8 mouse cellular contexts compared by ENCODE assay signal in genomic region chr6:38353811-38354722, GRCm38 (mm10). TPM values are rescaled to one million over a fixed set of nuclear protein-coding genes. Genes with fewer than 3 reads are reported as not detected.
DNase-seq lines count a peak whose midpoint lies in the region; ATAC-seq and TF ChIP-seq lines count a peak whose summit lies in the region.

Gene Zc3hav1, minus strand, starts transcription at chr6:38354603.

- no peaks in the 10 kb centered on the region for H3K36me3 ChIP-seq in heart, embryonic 11.5 days (ENCODE audit: control insufficient read depth, insufficient read depth, low read length)
- no peaks in the 10 kb centered on the region for H3K36me3 ChIP-seq in kidney, embryonic 16.5 days (ENCODE audit: insufficient read depth, low read length)
- peaks cover 4% of the 10 kb centered on the region; the same call in 1 of the 2 replicates for H3K36me3 ChIP-seq in liver, embryonic 11.5 days (ENCODE audit: control insufficient read depth, insufficient read depth, low read length)
- peaks cover 16% of the 10 kb centered on the region for H3K36me3 ChIP-seq in myocyte (ENCODE audit: control insufficient read depth, insufficient read depth)
- H3K36me3 ChIP-seq in stomach, embryonic 14.5 days (ENCODE audit: control insufficient read depth, insufficient read depth, low read length): no peaks in the 10 kb centered on the region

- peak; percentile 90 for TF ChIP-seq POLR2A in myocyte (IDR thresholded peaks at IDR 0.05; ENCODE audit: insufficient read length, low read depth)

- peak within 1 kb of the TSS; percentile 82 for H3K9ac ChIP-seq in heart, embryonic 11.5 days (ENCODE audit: low read depth, low read length)
- H3K9ac ChIP-seq in kidney, embryonic 16.5 days (replicated peaks; ENCODE audit: low read length): peak within 1 kb of the TSS; percentile 72
- peak within 1 kb of the TSS; percentile 87 for H3K9ac ChIP-seq in liver, embryonic 11.5 days (ENCODE audit: low read depth, low read length)
- peak within 1 kb of the TSS; percentile 47 for H3K9ac ChIP-seq in stomach, embryonic 14.5 days (replicated peaks; ENCODE audit: low read depth, low read length)

- peak within 1 kb of the TSS; percentile 86 for H3ac ChIP-seq in myocyte (ENCODE audit: control insufficient read depth, insufficient read length)

- H3K79me2 ChIP-seq in myocyte (ENCODE audit: control insufficient read depth, insufficient read depth): peaks cover 48% of the 10 kb centered on the region

- H3K4me1 ChIP-seq in heart, embryonic 11.5 days (ENCODE audit: control insufficient read depth, insufficient read depth, low read length): peaks cover 7% of the 10 kb centered on the region; the same call in 1 of the 2 replicates
- peaks cover 11% of the 10 kb centered on the region; the same call in 1 of the 2 replicates for H3K4me1 ChIP-seq in kidney, embryonic 16.5 days (ENCODE audit: insufficient read depth, low read length)
- H3K4me1 ChIP-seq in liver, embryonic 11.5 days (replicated peaks; ENCODE audit: control insufficient read depth, insufficient read depth, low read length): peaks cover 38% of the 10 kb centered on the region
- no peaks in the 10 kb centered on the region; the same call in 1 of the 2 replicates for H3K4me1 ChIP-seq in stomach, embryonic 14.5 days (ENCODE audit: control insufficient read depth, insufficient read depth, low read length)

- WGBS in heart, embryonic 11.5 days (ENCODE audit: insufficient replicate concordance): under 1% methylated on average over 87 of the region's 87 CpGs
- WGBS in kidney, embryonic 16.5 days: under 1% methylated on average over 87 of the region's 87 CpGs
- WGBS in liver, embryonic 11.5 days: under 1% methylated on average over 87 of the region's 87 CpGs
- WGBS in stomach, embryonic 14.5 days: under 1% methylated on average over 87 of the region's 87 CpGs

- H3K27ac ChIP-seq in heart, embryonic 11.5 days (ENCODE audit: low read depth, low read length): peak within 1 kb of the TSS; percentile 79
- H3K27ac ChIP-seq in kidney, embryonic 16.5 days (ENCODE audit: low read length): no peak within 1 kb of the TSS
- H3K27ac ChIP-seq in liver, embryonic 11.5 days (ENCODE audit: low read depth, low read length): peak within 1 kb of the TSS; percentile 92
- H3K27ac ChIP-seq in stomach, embryonic 14.5 days (ENCODE audit: low read length): peak within 1 kb of the TSS; percentile 16; the same call in 1 of the 2 replicates

- DNase-seq in 416B (ENCODE audit: low read depth): peak; percentile 94
- DNase-seq in adrenal gland, postnatal 25 days: peak; percentile 80
- peak; percentile 84 for DNase-seq in liver, embryonic 11.5 days (ENCODE audit: low spot score)

- no peaks in the 10 kb centered on the region for H3K9me3 ChIP-seq in heart, embryonic 11.5 days (replicated peaks; ENCODE audit: control insufficient read depth, low read length)
- H3K9me3 ChIP-seq in kidney, embryonic 16.5 days (ENCODE audit: low read length): no peaks in the 10 kb centered on the region
- H3K9me3 ChIP-seq in liver, embryonic 11.5 days (ENCODE audit: control insufficient read depth, low read length): no peaks in the 10 kb centered on the region
- H3K9me3 ChIP-seq in stomach, embryonic 14.5 days (ENCODE audit: control insufficient read depth, low read depth, low read length): no peaks in the 10 kb centered on the region

- peaks cover 18% of the 10 kb centered on the region for H3K27me3 ChIP-seq in heart, embryonic 11.5 days (ENCODE audit: control insufficient read depth, insufficient read depth, low read length)
- H3K27me3 ChIP-seq in kidney, embryonic 16.5 days (ENCODE audit: insufficient read depth, low read length): peaks cover 61% of the 10 kb centered on the region
- H3K27me3 ChIP-seq in liver, embryonic 11.5 days (replicated peaks; ENCODE audit: control insufficient read depth, insufficient read depth, low read length): 0 out of 2 replicates have a peak, but pooled peaks cover 3% of the 10 kb centered on the region
- H3K27me3 ChIP-seq in myocyte (ENCODE audit: control insufficient read depth, insufficient read depth, insufficient read length): no peaks in the 10 kb centered on the region
- peaks cover 7% of the 10 kb centered on the region for H3K27me3 ChIP-seq in stomach, embryonic 14.5 days (ENCODE audit: control insufficient read depth, insufficient read depth, low read length)

- H3K4me3 ChIP-seq in heart, embryonic 11.5 days (ENCODE audit: low read depth, low read length): peak within 1 kb of the TSS; percentile 65
- peak within 1 kb of the TSS; percentile 68 for H3K4me3 ChIP-seq in kidney, embryonic 16.5 days (ENCODE audit: low read length)
- peak within 1 kb of the TSS; percentile 81 for H3K4me3 ChIP-seq in liver, embryonic 11.5 days (ENCODE audit: low read depth, low read length)
- H3K4me3 ChIP-seq in myocyte: peak within 1 kb of the TSS; percentile 100
- H3K4me3 ChIP-seq in stomach, embryonic 14.5 days (ENCODE audit: low read depth, low read length): peak within 1 kb of the TSS; percentile 70

- peak; percentile 79 for ATAC-seq in erythroblast, adult 5-6 weeks (replicated peaks; ENCODE audit: low FRiP score, poor library complexity, severe bottlenecking)
- ATAC-seq in heart, embryonic 11.5 days (replicated peaks; ENCODE audit: insufficient number of reproducible peaks, low FRiP score, low TSS enrichment): peak; percentile 84
- ATAC-seq in kidney, embryonic 16.5 days (ENCODE audit: low FRiP score, low TSS enrichment): peak; percentile 82
- ATAC-seq in liver, embryonic 11.5 days (replicated peaks; ENCODE audit: low FRiP score): peak; percentile 93
- peak; percentile 86 for ATAC-seq in stomach, embryonic 14.5 days (ENCODE audit: insufficient number of reproducible peaks, insufficient read depth, low FRiP score, low read depth)

- H3K4me2 ChIP-seq in heart, embryonic 11.5 days: peak within 1 kb of the TSS; percentile 78
- H3K4me2 ChIP-seq in kidney, embryonic 16.5 days (replicated peaks; ENCODE audit: low read depth, low read length): peak within 1 kb of the TSS; percentile 77
- H3K4me2 ChIP-seq in liver, embryonic 11.5 days: peak within 1 kb of the TSS; percentile 84
- peak within 1 kb of the TSS; percentile 88 for H3K4me2 ChIP-seq in myocyte (ENCODE audit: low read depth)
- peak within 1 kb of the TSS; percentile 55 for H3K4me2 ChIP-seq in stomach, embryonic 14.5 days (replicated peaks; ENCODE audit: low read depth, low read length)

TF ChIP-seq in myocyte, 11 proteins besides CTCF, POLR2A, EP300 and RAD21:
- TF ChIP-seq POLR2AphosphoS2 (IDR thresholded peaks at IDR 0.05; ENCODE audit: insufficient read length, low read depth): peak; percentile 86
- peak in 1 of 3 experiments; percentile 1 for TF ChIP-seq MYOD1 (IDR thresholded peaks at IDR 0.05; ENCODE audit: control insufficient read depth in 1 of 3, insufficient read length in 2 of 3, low read depth in 2 of 3)
- TF ChIP-seq MYOG (IDR thresholded peaks at IDR 0.05; ENCODE audit: control insufficient read depth in 1 of 3, insufficient read depth in 1 of 3, insufficient read length in 2 of 3, low read depth in 2 of 3): no peak
- no peak for TF ChIP-seq E2F4 (IDR thresholded peaks at IDR 0.05; ENCODE audit: insufficient read depth)

RNA-seq across cellular contexts. Expression of gene Zc3hav1, which starts in this region (rescaled TPM):
- 64.6 and 70.3 TPM in 2 replicates for total RNA-seq in adrenal gland, postnatal 25 days (2021)
- total RNA-seq in erythroblast, adult 5-6 weeks (2015; ENCODE audit: low replicate concordance): 266 and 278 TPM in 2 replicates
- total RNA-seq in erythroblast, adult 5-6 weeks (2017; ENCODE audit: low replicate concordance): 348 and 360 TPM in 2 replicates
- polyA plus RNA-seq in heart, embryonic 11.5 days (2014; fragmentation: Nextera tagmentation; extraction: Ambion mirVana): 8.0 and 11.3 TPM in 2 replicates
- polyA plus RNA-seq in kidney, embryonic 16.5 days (2015; fragmentation: Nextera tagmentation; extraction: Ambion mirVana): 4.2 and 4.3 TPM in 2 replicates
- 28.4 and 31.3 TPM in 2 replicates for polyA plus RNA-seq in liver, embryonic 11.5 days (2014; fragmentation: Nextera tagmentation; extraction: Ambion mirVana)
- polyA plus RNA-seq in myocyte (2012; fragmentation: generic; extraction: Trizol): 45.0 TPM
- 5.8 and 6.3 TPM in 2 replicates for polyA plus RNA-seq in stomach, embryonic 14.5 days (2014; fragmentation: Nextera tagmentation; extraction: Ambion mirVana)
